Mouse (Mus musculus): ENCODE measurements around the gene Mamdc2. TPM values are rescaled to one million over a fixed set of nuclear protein-coding genes. Genes with fewer than 3 reads are reported as not detected.
A peak's percentile ranks its signal among the peaks of the same experiment; 100 is the strongest.

Mamdc2 gene
- total RNA-seq, 2 experiments from 2014 or later, result 0.89 to 1.1 TPM

DNA sequence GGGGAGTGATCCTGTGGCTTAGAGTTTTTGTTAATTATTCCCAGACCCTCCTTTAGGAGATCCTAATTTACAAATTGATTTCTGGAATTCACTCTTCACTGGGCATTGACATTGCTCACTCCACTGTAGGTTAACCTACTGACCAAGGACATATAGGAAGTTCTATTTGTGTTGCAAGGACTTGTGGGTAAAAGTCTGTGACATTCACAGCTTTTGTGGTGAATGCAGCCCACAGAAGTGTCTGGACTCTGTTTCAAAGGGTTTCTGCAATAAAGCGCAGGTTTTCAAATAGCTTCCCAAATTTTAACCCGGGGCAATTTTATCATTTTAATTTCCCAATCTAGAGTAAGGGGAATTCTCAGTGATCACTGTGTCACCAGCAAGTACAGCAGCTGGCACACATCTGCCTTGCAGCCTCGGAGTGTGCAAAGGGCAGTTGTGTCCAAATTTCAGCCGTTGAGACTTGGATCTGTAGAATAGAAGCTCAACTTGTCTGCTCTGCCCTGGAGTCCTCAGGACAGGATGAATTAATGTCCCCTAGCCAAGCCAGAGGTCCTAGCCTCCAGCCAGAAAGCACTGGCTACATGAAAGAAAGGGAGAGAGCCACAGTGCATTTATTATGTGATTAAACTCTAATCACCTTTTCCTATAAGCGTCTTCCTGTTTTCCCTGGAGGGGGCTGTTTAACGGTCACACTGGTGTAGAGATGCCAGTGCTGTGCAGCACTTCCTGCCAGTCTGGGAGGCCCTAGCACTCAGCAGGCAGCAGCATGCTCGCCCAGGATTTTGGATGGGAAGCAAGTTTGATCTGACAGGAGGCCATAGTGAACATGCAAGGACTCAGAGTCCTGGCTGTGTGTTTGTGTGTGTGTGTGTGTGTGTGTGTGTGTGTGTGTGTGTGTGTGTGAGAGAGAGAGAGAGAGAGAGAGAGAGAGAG, 3.1 kb downstream of the Mamdc2 start:
- DNase-seq (ENCODE audit: extremely low spot score in 1 of 2, low spot score in 1 of 2), result no peak

GRCm38 (mm10) chr19:23435731-23436130, 12.5 kb downstream of the Mamdc2 start:
- DNase-seq (ENCODE audit: extremely low spot score in 1 of 2, low spot score in 1 of 2), result no peak

DNA sequence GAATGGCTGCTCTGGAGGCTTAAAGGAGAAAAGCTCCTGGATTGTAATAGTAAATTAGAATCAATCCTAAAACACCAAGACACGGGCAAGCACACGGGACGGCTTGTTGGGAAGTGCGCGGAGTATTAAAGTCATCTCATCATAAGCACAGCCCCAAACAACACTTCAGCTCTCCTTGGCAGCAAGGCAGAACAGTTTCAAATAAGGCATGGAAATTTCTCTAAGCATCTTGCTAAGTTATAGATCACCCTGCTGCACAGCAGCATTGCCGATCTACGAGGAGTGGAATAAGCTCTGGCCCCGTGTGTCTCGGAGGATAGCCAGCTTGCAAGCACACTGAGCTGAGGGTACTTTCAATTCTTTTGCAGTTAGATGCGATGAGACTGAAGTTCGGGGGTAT, 13.8 kb downstream of the Mamdc2 start:
- no peak for DNase-seq (ENCODE audit: extremely low spot score in 1 of 2, low spot score in 1 of 2)

DNA sequence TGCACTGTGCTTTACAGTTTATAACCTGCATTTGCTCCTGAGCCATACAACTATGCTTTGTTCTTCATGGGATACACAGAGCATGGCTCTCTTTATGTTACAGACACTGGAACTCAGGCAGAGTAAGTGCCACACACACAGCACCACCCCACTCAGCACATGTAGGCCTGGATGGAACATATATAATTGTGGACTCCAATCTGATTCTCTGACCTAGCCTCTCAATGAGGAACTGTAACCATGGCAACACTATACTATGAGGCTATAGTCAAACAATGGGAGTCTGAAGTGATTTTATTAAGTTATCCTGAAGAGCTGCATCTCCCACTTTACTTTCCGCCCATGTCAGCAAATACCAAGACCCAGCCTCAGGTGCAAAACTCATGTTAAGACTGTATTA, 30.6 kb downstream of the Mamdc2 start:
- DNase-seq (ENCODE audit: extremely low spot score in 1 of 2, low spot score in 1 of 2), result no peak

DNA sequence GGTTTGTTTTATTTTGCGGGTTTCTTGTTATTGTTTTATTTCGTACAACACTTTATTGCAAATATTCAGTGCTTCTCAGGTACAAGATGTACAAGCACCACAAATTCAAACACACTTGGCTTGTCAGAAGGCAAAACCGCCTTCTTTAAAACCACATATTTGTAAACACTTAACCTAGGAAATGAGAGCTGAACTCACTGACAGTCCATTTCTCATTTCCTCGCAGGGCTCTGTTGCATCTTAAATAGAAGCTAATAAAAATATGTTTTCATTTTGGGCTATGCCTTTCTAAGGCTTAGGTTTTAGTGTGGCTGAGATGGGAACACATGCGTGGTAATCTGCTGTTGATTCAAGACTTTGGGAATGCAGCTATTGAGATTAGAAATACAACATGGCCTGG, 37.4 kb downstream of the Mamdc2 start:
- no peak for DNase-seq (ENCODE audit: extremely low spot score in 1 of 2, low spot score in 1 of 2)

GRCm38 (mm10) chr19:23410328-23410727, 37.9 kb downstream of the Mamdc2 start:
- DNase-seq (ENCODE audit: extremely low spot score in 1 of 2, low spot score in 1 of 2), result no peak

- DNase-seq (ENCODE audit: extremely low spot score in 1 of 2, low spot score in 1 of 2), result no peak
Measured at GRCm38 (mm10) chr19:23401469-23402135, 46.6 kb downstream of the Mamdc2 start.

- no peak for DNase-seq (ENCODE audit: extremely low spot score in 1 of 2, low spot score in 1 of 2)
Measured at GRCm38 (mm10) chr19:23400485-23400884, 47.8 kb downstream of the Mamdc2 start.

GRCm38 (mm10) chr19:23395956-23396355, 52.3 kb downstream of the Mamdc2 start:
- DNase-seq (ENCODE audit: extremely low spot score in 1 of 2, low spot score in 1 of 2), result no peak

- no peak for DNase-seq (ENCODE audit: extremely low spot score in 1 of 2, low spot score in 1 of 2)
Measured at GRCm38 (mm10) chr19:23394597-23394996, 53.6 kb downstream of the Mamdc2 start.

GRCm38 (mm10) chr19:23388862-23389272, 59.4 kb downstream of the Mamdc2 start:
- no peak for DNase-seq (ENCODE audit: extremely low spot score in 1 of 2, low spot score in 1 of 2)

GRCm38 (mm10) chr19:23388083-23388861, 60.0 kb downstream of the Mamdc2 start:
- DNase-seq (ENCODE audit: extremely low spot score in 1 of 2, low spot score in 1 of 2), result no peak

DNA sequence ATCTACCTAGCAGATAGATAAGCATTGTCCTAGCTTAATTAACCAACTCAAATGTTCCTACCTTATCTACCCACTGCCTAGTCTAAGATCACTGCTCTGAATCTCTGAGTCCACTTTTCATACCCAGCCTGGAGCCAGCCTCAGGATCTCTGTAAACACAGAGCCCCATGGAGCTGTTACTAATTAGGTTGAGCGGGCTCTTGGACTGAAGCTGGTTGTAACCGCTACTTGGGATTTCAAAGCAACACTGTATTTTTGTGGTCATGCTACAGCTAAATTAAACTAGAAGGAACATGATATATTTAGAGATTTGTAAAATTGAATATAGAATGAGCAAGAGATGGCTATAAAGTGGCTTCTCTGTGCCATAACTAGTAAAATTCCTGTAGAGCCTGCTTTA, 65.8 kb downstream of the Mamdc2 start:
- no peak for DNase-seq (ENCODE audit: extremely low spot score in 1 of 2, low spot score in 1 of 2)

DNA sequence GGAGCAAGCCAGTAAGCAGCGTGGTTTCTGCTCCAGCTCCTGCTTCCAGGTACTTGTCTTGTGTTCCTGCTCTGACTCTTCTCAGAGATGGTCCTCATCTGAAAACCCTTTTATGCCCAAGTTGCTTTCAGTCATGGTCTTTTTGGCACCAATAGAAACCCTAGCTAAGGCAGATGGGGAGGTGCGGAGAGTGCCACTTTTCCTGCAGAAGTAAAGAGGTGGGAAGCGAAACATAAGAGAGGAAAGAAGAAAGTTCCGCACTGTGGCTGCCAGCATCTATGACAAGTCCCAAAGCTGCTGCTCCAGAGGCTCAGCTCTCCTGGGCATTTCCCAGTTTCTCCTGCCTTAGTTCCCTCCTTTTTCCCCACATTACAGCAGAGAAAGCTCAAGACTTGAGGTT, 67.3 kb downstream of the Mamdc2 start:
- no peak for DNase-seq (ENCODE audit: extremely low spot score in 1 of 2, low spot score in 1 of 2)

GRCm38 (mm10) chr19:23379752-23380504, 68.3 kb downstream of the Mamdc2 start:
- no peak for DNase-seq (ENCODE audit: extremely low spot score in 1 of 2, low spot score in 1 of 2)

GRCm38 (mm10) chr19:23376536-23377201, 71.6 kb downstream of the Mamdc2 start:
- DNase-seq (ENCODE audit: extremely low spot score in 1 of 2, low spot score in 1 of 2), result no peak

- no peak for DNase-seq (ENCODE audit: extremely low spot score in 1 of 2, low spot score in 1 of 2)
Measured at GRCm38 (mm10) chr19:23374941-23375656, 73.1 kb downstream of the Mamdc2 start.

GRCm38 (mm10) chr19:23373728-23374127, 74.5 kb downstream of the Mamdc2 start:
- DNase-seq (ENCODE audit: extremely low spot score in 1 of 2, low spot score in 1 of 2), result no peak

- DNase-seq (ENCODE audit: extremely low spot score in 1 of 2, low spot score in 1 of 2), result peak; percentile 63 to 84
Measured at GRCm38 (mm10) chr19:23373287-23373686, 75.0 kb downstream of the Mamdc2 start.

Measured in layer of hippocampus, postnatal 25 days (tissue).